Mouse (Mus musculus) cerebellum, adult 9-10 months (tissue): ENCODE data around the gene Gm10053.

Experiments used
- DNase-seq: peaks from one replicate; pipeline ENCODE4 v3.0.0; 2022

Gene Gm10053

GRCm38 (mm10) chr19:24899578-24900544 is 24.4 kb downstream of the Gm10053 start:
- no peak for DNase-seq

- DNase-seq: no peak
Measured at GRCm38 (mm10) chr19:24900581-24901220, 25.2 kb downstream of the Gm10053 start, which contains the start of gene Foxd4. Gene Foxd4 (minus strand): TSS chr19:24901197.

- DNase-seq: no peak
Measured at GRCm38 (mm10) chr19:24901666-24902065, 26.2 kb downstream of the Gm10053 start.

GRCm38 (mm10) chr19:24902256-24902655 is 26.8 kb downstream of the Gm10053 start:
- no peak for DNase-seq

GRCm38 (mm10) chr19:24902821-24903220 is 27.3 kb downstream of the Gm10053 start:
- DNase-seq: no peak

GRCm38 (mm10) chr19:24907655-24908054 is 32.2 kb downstream of the Gm10053 start:
- DNase-seq: no peak

- no peak for DNase-seq
Measured at GRCm38 (mm10) chr19:24908385-24909155, 33.1 kb downstream of the Gm10053 start.

- DNase-seq: no peak
Measured at GRCm38 (mm10) chr19:24920866-24921265, 45.4 kb downstream of the Gm10053 start.
